Mouse (Mus musculus): ENCODE measurements around the gene Bbc3.
A peak's percentile ranks its signal among the peaks of the same experiment; 100 is the strongest.

DNA sequence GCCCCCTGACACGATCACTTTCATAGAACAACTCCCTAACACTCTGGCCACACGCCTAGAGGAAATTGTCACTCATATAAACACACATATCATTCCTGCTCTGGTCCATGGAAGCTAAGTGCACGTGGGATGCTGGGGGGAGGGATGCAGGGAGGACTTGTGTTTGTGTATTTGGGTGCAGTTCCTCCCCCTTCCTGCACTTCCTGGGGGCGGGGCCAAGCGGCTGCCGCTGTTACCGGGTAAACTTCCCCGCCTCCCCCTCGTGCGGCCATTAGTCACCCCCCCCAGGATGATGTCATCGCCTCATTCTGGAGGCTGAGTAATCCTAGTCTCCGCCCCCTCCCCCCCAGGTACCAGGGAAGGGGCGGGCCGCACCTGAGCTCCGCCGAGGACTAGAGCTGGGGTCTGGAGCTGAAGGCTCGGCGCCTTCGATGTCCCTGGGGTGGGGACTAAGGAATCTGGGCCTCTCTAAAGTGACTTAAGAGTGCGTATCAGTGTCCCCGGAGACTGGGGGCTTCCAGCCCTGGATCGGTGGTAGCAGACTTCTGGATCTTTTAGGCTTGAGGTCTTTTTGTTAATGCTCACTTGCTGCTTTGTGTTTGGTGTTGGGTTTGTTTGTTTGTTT lies 11.3 kb upstream of the Bbc3 start:
- 0 out of 2 replicates have a peak, but pooled peaks have one; percentile 10 for TF ChIP-seq CTCF (conservative IDR thresholded peaks at IDR 0.05; ENCODE audit: low read length)
- TF ChIP-seq NANOG (IDR thresholded peaks at IDR 0.05; ENCODE audit: borderline replicate concordance, low read length): no peak

All from E14TG2a.4 (cell line).